9 mouse cellular contexts compared by ENCODE assay signal in genomic region chr9:66705766-66706165, GRCm38 (mm10). TPM values are rescaled to one million over a fixed set of nuclear protein-coding genes. Genes with fewer than 3 reads are reported as not detected.
DNase-seq lines count a peak whose midpoint lies in the region; ATAC-seq and TF ChIP-seq lines count a peak whose summit lies in the region.
"Had no signal": no experiment of that assay in that cellular context is flagged by ENCODE, and none has a peak within 500 bp of the region (broad histone marks: within the 10 kb centered on the region; RNA-seq: fewer than 3 reads in every experiment).

No protein-coding gene starts in this region.

- peak; percentile 85 for TF ChIP-seq CTCF in E14TG2a.4 (conservative IDR thresholded peaks at IDR 0.05; ENCODE audit: low read length)
- TF ChIP-seq CTCF in liver, postnatal 0 days (IDR thresholded peaks at IDR 0.05; ENCODE audit: low read depth): peak; percentile 96

- no peak overlapping the region for H3K4me2 ChIP-seq in liver, postnatal 0 days (ENCODE audit: low read depth, low read length)
- H3K4me2 ChIP-seq: heart, embryonic 15.5 days had no signal

- no peak overlapping the region for H3K4me3 ChIP-seq in E14TG2a.4 (replicated peaks; ENCODE audit: low read length)
- H3K4me3 ChIP-seq in liver, postnatal 0 days (ENCODE audit: low read depth, low read length): no peak overlapping the region
- H3K4me3 ChIP-seq: heart, embryonic 15.5 days had no signal

- H3K4me1 ChIP-seq in E14TG2a.4 (replicated peaks; ENCODE audit: low read depth, low read length): peaks cover 34% of the 10 kb centered on the region
- H3K4me1 ChIP-seq in liver, postnatal 0 days (ENCODE audit: insufficient read depth): no peaks in the 10 kb centered on the region

- peak; percentile 63 for ATAC-seq in liver, postnatal 0 days

- no peak overlapping the region for H3K9ac ChIP-seq in liver, postnatal 0 days (replicated peaks)
- H3K9ac ChIP-seq: heart, embryonic 15.5 days had no signal

- no peak overlapping the region for H3K27ac ChIP-seq in liver, postnatal 0 days (ENCODE audit: low read depth)
- H3K27ac ChIP-seq: heart, embryonic 15.5 days had no signal

- no peaks in the 10 kb centered on the region for H3K9me3 ChIP-seq in E14TG2a.4 (ENCODE audit: low read length)
- no peaks in the 10 kb centered on the region for H3K9me3 ChIP-seq in liver, postnatal 0 days (ENCODE audit: low read length)
- H3K9me3 ChIP-seq: heart, embryonic 15.5 days had no signal

- no peaks in the 10 kb centered on the region for H3K36me3 ChIP-seq in E14TG2a.4 (ENCODE audit: insufficient read depth, low read length)
- no peaks in the 10 kb centered on the region for H3K36me3 ChIP-seq in liver, postnatal 0 days (replicated peaks; ENCODE audit: insufficient read depth, low read length)
- H3K36me3 ChIP-seq: heart, embryonic 15.5 days had no signal

- TF ChIP-seq EP300 in liver, postnatal 0 days (IDR thresholded peaks at IDR 0.05; ENCODE audit: low read depth): no peak

- peak; percentile 78 for DNase-seq in A20 (ENCODE audit: low read depth, low spot score)
- DNase-seq in c-Kit-positive CD71-negative TER-119-negative erythroid progenitor cells, embryonic 14.5 days (ENCODE audit: low read depth): peak; percentile 84
- peak; percentile 26 to 91 for DNase-seq in frontal cortex, adult 2 months (ENCODE audit: extremely low spot score in 1 of 2, low spot score in 1 of 2)
- peak; percentile 84 for DNase-seq in kidney, postnatal 10 days
- peak; percentile 85 for DNase-seq in liver, postnatal 0 days
- peak; percentile 45 for DNase-seq in right cerebral cortex, postnatal 14 days
- peak; percentile 65 for DNase-seq in yolk sac, embryonic 10.5 days (ENCODE audit: low spot score)

- 25% methylated on average over 2 of the region's 2 CpGs for WGBS in liver, postnatal 0 days (ENCODE audit: insufficient replicate concordance)

- peaks cover 11% of the 10 kb centered on the region for H3K27me3 ChIP-seq in E14TG2a.4 (ENCODE audit: insufficient read depth, low read length)
- no peaks in the 10 kb centered on the region for H3K27me3 ChIP-seq in liver, postnatal 0 days (ENCODE audit: insufficient read depth, low read length)

RNA-seq across cellular contexts. Expression of gene Car12, which starts 7.7 kb away (rescaled TPM):
- 10.6 and 13.6 TPM in 2 replicates for polyA plus RNA-seq in frontal cortex, adult 2 months (2012; rRNA removed)
- polyA plus RNA-seq in liver, postnatal 0 days (2015; fragmentation: Nextera tagmentation; extraction: Ambion mirVana): 0.05 and 0.12 TPM in 2 replicates

Comparison
In these comparisons a context has a peak if more than half of its experiments do, and no peak if none do; other contexts are left out.
1. RNA of gene Car12, which starts 7.7 kb away (polyA plus RNA-seq): 10.6 to 13.6 TPM in frontal cortex, adult 2 months; 0.05 to 0.12 TPM in liver, postnatal 0 days; every median in the first group is over 10 times any median in the second.
2. Peak in every context shown above with its lines, with median percentiles within 50 percentile points of each other: DNase-seq.